Mouse (Mus musculus) hindbrain, embryonic 14.5 days (tissue): Measurements from ENCODE around the gene Gm6176. TPM values are rescaled to one million over a fixed set of nuclear protein-coding genes. Genes with fewer than 3 reads are reported as not detected.
"Not testable (repeated sequence)": the region's sequence is repeated elsewhere in the genome, so short reads cannot be mapped to it uniquely, and the experiment has no call there.

Experiments
- ATAC-seq: fragments of 200-750 bp; cut with Nextera tagmentation; 2 replicates; pipeline ENCODE4 v1.8.0; 2017; ENCODE audit warnings: moderate number of reproducible peaks, mild to moderate bottlenecking, moderate TSS enrichment, moderate library complexity; ENCODE audit not compliant: low FRiP score
- DNase-seq: peaks from one replicate; pipeline ENCODE4 v3.0.0-alpha.2; 2015; ENCODE audit warnings: low spot score
- H3K27ac ChIP-seq: fragments of 300-500 bp; sonication (generic); 2 replicates; pipeline ENCODE4 v1.5.1; 2014; ENCODE audit warnings: mild to moderate bottlenecking, moderate library complexity
- H3K27me3 ChIP-seq: fragments of 300-500 bp; sonication (generic); 2 replicates; pipeline ENCODE4 v1.6.1; 2014; ENCODE audit warnings: mild to moderate bottlenecking, low read length, mixed read lengths; ENCODE audit not compliant: control insufficient read depth, insufficient read depth
- H3K36me3 ChIP-seq: fragments of 300-500 bp; sonication (generic); replicated peaks from 2 replicates; pipeline ENCODE4 v1.6.1; 2014; ENCODE audit not compliant: control insufficient read depth, insufficient read depth
- H3K4me1 ChIP-seq: fragments of 300-500 bp; sonication (generic); replicated peaks from 2 replicates; pipeline ENCODE4 v1.6.1; 2014; ENCODE audit warnings: antibody characterized with exemption, low read length, mixed read lengths; ENCODE audit not compliant: control insufficient read depth, insufficient read depth
- H3K4me2 ChIP-seq: fragments of 300-500 bp; sonication (generic); replicated peaks from 2 replicates; pipeline ENCODE4 v1.6.1; 2014; ENCODE audit warnings: mild to moderate bottlenecking, moderate library complexity
- H3K4me3 ChIP-seq: fragments of 300-500 bp; sonication (generic); replicated peaks from 2 replicates; pipeline ENCODE4 v1.5.1; 2014; ENCODE audit warnings: mild to moderate bottlenecking, low read length
- H3K9ac ChIP-seq: fragments of 300-500 bp; sonication (generic); 2 replicates; pipeline ENCODE4 v1.6.1; 2014
- H3K9me3 ChIP-seq: fragments of 300-500 bp; sonication (generic); 2 replicates; pipeline ENCODE4 v1.6.1; 2016; ENCODE audit warnings: low read length; ENCODE audit not compliant: control insufficient read depth
- WGBS: fragments of 180-500 bp; shearing (Covaris S2); extraction: QIAGEN DNeasy Blood & Tissue Kit; methylation state at CpG from one replicate; pipeline ENCODE4 v1.1.7; 2014; 5-methylcytosine and 5-hydroxymethylcytosine counted together
- polyA plus RNA-seq: library from polyadenylated mRNA; unstranded; fragments of >200 nt; fragmentation: Nextera tagmentation; extraction: Ambion mirVana; gene quantifications from 2 replicates; pipeline ENCODE4 v1.2.1, GENCODE M21; 2014

The Gm6176 gene
- not detected in 2 replicates for polyA plus RNA-seq

- H3K4me3 ChIP-seq, ATAC-seq, H3K9me3 ChIP-seq, H3K27me3 ChIP-seq, H3K36me3 ChIP-seq, H3K27ac ChIP-seq, H3K9ac ChIP-seq, H3K4me2 ChIP-seq, H3K4me1 ChIP-seq, DNase-seq: not testable (repeated sequence)
- no CpG with 5 or more reads among the region's 1 CpGs for WGBS
Measured at GRCm38 (mm10) chr7:22056205-22056604, at the start of gene Gm6176. TSS of gene Gm6176 (minus strand) at chr7:22056305.

GRCm38 (mm10) chr7:22068757-22069156 is 12.7 kb upstream of the Gm6176 start, which contains the start of gene Vmn1r139:
TSS of gene Vmn1r139 (plus strand) at chr7:22069057.
- H3K36me3 ChIP-seq, H3K4me1 ChIP-seq, DNase-seq, H3K4me2 ChIP-seq, H3K4me3 ChIP-seq, H3K9ac ChIP-seq, ATAC-seq, H3K9me3 ChIP-seq, H3K27ac ChIP-seq, H3K27me3 ChIP-seq: not testable (repeated sequence)
- no CpG with 5 or more reads among the region's 7 CpGs for WGBS

- not testable (repeated sequence) for H3K4me3 ChIP-seq, H3K9ac ChIP-seq, H3K27me3 ChIP-seq, ATAC-seq, H3K9me3 ChIP-seq, H3K36me3 ChIP-seq, H3K4me2 ChIP-seq, H3K4me1 ChIP-seq, DNase-seq, H3K27ac ChIP-seq
- no CpG with 5 or more reads among the region's 2 CpGs for WGBS
Measured at GRCm38 (mm10) chr7:22028797-22029196, 27.3 kb downstream of the Gm6176 start, which contains the start of gene Vmn1r138. TSS of gene Vmn1r138 (minus strand) at chr7:22028897.

Other genes starting within 250 kb of the Gm6176 start
- not detected in 2 replicates for gene Vmn1r135, start 224.0 kb downstream of the Gm6176 start, polyA plus RNA-seq
- not detected in 2 replicates for gene Gm5725, start 212.0 kb downstream of the Gm6176 start, polyA plus RNA-seq
- gene Gm5891, start 135.0 kb downstream of the Gm6176 start, polyA plus RNA-seq = not detected in 2 replicates
- gene Vmn1r137, start 61.7 kb downstream of the Gm6176 start, polyA plus RNA-seq = not detected in 2 replicates
- not detected in 2 replicates for gene Vmn1r138, start 27.4 kb downstream of the Gm6176 start, polyA plus RNA-seq
- gene Vmn1r139, start 12.8 kb upstream of the Gm6176 start, polyA plus RNA-seq = not detected in 2 replicates
- not detected in 2 replicates for gene Gm16451, start 61.9 kb upstream of the Gm6176 start, polyA plus RNA-seq
- gene Gm10666, start 78.4 kb upstream of the Gm6176 start, polyA plus RNA-seq = not detected in 2 replicates
- not detected in 2 replicates for gene Vmn1r142, start 107.7 kb upstream of the Gm6176 start, polyA plus RNA-seq
- gene Vmn1r143, start 133.1 kb upstream of the Gm6176 start, polyA plus RNA-seq = not detected in 2 replicates
- not detected in 2 replicates for gene Gm8653, start 145.0 kb upstream of the Gm6176 start, polyA plus RNA-seq
- not detected in 2 replicates for gene Gm8453, start 173.2 kb upstream of the Gm6176 start, polyA plus RNA-seq